Mouse (Mus musculus) large intestine, adult 2 months (tissue): ENCODE results near the gene Hist1h2bf. TPM values are rescaled to one million over a fixed set of nuclear protein-coding genes. Genes with fewer than 3 reads are reported as not detected.
A peak's percentile ranks its signal among the peaks of the same experiment; 100 is the strongest.

Source experiments
- DNase-seq: peaks from one replicate; pipeline ENCODE4 v3.0.0-alpha.2; 2012; ENCODE audit warnings: low read depth, low spot score
- WGBS: fragments of 180-500 bp; shearing (Covaris S2); methylation state at CpG from one replicate; pipeline ENCODE4 v1.1.7; 2018; 5-methylcytosine and 5-hydroxymethylcytosine counted together
- polyA plus RNA-seq: library from polyadenylated mRNA; depleted of rRNA; stranded (reverse); fragments of >200 nt; gene quantifications from 2 replicates; pipeline ENCODE4 v1.2.3, GENCODE M21; 2012; rRNA removed

Hist1h2bf gene
- 9.1 and 18.1 TPM in 2 replicates for polyA plus RNA-seq

DNA sequence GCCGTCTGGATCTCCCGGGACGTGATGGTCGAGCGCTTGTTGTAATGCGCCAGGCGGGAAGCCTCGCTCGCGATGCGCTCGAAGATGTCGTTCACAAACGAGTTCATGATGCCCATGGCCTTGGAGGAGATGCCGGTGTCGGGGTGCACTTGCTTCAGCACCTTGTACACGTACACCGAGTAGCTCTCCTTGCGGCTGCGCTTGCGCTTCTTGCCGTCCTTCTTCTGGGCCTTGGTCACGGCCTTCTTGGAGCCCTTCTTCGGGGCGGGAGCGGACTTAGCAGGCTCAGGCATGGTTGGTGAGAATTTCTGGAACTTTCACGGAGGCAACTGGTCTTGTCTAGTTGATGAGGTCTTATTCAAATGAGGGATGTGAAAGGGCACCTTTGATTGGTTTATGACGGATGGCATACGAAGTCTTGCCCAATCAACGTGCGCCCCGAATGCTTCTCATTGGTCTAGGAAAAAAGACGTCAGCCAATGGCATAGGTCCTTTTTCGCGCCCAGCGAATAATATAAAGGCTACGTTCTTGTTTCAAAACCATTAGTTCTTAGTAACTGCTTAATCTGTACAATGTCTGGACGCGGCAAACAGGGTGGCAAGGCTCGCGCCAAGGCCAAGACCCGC is at the start of gene Hist1h2bf, which contains the start of gene Hist1h2ad:
Gene Hist1h2bf (minus strand): TSS at position 299 of the 627 bp plus-strand sequence.
Gene Hist1h2ad (plus strand): TSS at position 484 of the 627 bp plus-strand sequence.
- peak; percentile 92 for DNase-seq

DNA sequence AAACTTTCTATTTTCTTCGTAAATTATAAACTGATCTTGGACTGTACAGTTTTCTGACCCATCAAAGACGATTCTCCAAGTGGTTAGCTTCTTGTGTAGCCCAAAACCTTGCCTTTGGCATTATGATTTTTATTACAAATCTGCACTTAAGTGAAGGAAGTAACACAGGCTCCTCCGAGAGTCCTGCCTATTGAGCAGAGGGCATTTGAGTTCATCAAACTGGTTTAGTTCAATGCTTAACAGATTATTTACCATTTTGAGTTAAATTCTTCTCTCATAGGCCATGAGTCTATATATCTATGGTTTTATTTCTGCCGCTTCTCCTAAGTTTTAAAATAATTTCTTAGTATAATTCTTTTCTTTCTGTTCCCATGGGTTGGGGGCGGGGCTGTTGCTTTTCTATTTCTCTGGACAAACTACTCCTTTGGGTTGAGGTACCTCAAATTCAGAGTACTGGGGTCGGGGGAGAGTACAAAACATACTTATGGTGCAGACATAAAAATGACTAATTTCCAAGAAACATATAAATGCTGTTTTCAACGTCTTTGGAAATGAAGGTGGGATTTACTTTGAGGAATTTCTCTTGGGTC is 49.0 kb upstream of the Hist1h2bf start:
- peak; percentile 25 for DNase-seq
- 20% methylated on average over 7 of the region's 7 CpGs for WGBS

More for the DNA sequence above, at the start of gene Hist1h2bf, which contains the start of gene Hist1h2ad:
- under 1% methylated on average over 42 of the region's 42 CpGs for WGBS

DNA sequence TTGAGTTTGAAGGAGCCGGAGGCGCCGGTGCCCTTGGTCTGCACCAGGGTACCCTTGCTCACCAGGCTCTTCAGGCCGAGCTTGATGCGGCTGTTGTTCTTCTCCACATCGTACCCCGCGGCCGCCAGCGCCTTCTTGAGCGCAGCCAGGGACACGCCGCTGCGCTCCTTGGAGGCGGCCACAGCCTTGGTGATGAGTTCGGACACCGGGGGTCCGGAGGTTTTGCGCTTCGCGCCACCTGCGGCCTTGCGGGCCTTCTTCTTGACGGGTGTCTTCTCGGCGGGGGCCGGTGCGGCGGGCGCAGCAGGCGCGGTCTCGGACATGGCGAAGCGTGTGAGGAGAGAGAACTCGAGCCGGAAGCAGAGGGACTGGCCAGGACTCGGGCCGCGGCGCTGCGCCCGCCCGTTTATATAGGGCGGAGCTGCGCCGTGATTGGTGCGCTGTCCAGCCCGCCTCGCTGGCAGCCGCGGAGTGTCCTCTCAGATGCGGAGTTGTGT is 48.2 kb upstream of the Hist1h2bf start, which contains the start of gene Hist1h1e:
Gene Hist1h1e (minus strand): TSS at position 384 of the 497 bp plus-strand sequence.
- DNase-seq: peak; percentile 65
- WGBS: under 1% methylated on average over 53 of the region's 53 CpGs

DNA sequence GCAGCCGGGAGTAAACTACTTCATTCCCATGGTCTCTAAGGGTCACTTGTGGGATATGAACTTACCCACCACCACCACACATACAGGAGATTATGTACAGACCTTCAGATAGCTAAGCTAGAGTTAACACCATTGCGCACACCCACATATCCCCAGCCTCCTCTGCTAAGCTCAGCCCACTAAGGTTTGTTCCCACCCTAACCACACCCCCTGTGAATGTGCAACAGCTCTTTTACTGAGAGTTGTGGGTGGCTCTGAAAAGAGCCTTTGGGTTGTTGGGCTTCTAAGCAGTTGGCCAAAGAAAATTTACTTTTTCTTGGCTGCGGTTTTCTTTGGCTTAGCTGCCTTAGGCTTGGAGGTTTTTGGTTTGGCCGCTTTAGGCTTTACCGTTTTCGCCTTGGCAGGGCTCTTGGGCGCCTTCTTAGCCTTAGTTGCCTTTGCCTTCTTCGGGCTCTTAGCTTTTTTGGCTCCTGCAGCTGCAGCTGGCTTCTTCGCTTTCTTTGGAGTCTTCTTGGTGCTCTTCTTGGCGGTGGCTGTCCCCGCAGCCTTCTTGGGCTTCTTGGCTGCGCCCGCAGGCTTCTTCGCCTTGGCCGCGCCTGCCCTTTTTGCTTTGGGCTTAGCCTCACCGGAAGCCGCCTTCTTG is 47.7 kb upstream of the Hist1h2bf start:
- WGBS: under 1% methylated on average over 18 of the region's 18 CpGs
- DNase-seq: peak; percentile 57

DNA sequence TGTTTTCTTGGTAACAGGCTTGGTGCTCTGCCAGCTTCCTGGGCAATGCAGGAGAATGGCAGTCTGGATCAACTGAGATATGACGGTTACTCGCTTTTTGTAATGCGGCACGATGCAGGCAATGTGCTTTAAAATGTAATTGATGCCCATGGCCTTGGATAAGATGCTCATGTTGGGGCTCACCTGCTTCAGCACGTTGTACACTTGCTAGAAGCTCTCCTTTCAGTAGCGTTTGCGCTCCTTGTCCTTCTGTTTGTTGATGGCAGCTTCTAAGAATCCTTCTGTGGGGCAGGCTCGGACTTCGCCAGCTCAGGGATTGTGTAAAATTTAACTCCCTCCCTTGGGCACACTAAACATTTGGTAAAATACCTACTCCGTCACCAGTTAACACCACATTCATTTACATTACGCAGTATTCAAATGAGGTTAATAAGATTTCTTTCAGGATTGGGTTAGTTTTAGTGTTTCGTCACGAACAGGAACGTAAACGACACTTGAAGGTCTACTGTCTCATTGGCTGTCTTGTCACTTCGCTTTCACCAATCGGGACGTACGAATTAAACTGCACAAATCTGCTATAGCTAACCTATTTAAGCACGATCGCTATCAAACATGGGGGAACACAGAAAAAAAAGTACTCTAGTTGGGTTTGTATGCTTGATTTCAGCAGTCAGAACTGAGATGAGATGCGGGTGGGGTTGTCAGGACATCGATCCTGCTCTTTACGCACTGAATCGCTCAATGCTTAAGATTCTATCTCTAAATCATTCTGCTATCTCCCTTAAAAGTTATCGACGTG is 46.9 kb upstream of the Hist1h2bf start, which contains the start of gene Hist1h2be:
Gene Hist1h2be (minus strand): TSS at position 392 of the 799 bp plus-strand sequence.
- DNase-seq: peak; percentile 88
- under 1% methylated on average over 27 of the region's 27 CpGs for WGBS

DNA sequence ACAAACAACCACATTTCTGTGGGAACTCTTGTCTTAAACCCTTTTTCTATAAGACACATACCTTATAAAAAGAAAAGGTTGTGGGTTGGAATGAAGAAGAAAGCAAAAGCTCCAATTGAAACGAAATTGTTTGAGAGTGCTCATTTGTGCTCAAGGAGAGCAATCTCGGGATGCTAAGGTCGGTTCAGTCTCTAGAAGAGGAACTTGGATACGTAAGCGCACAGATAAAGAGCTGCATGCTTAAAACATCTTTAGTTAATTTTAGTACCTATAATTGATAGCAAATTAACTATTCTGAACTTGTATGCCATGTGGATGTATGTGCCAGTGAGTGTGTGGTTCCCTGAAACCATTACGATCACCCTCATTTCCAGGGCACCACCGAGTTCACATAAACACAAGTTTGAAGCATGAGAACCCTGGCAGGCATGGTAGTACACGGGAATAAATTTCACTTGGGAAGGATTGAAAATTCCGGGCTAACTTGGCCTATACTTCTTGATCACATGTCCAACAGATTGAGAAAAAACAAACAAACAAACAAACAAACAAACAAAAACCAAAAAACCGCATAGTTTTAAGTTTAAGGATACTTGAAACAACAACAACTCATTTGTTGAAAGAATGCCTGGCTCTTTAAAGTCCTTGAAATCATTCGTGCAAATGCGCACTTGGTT is 46.2 kb upstream of the Hist1h2bf start:
- no peak for DNase-seq
- WGBS: 28% methylated on average over 12 of the region's 12 CpGs

DNA sequence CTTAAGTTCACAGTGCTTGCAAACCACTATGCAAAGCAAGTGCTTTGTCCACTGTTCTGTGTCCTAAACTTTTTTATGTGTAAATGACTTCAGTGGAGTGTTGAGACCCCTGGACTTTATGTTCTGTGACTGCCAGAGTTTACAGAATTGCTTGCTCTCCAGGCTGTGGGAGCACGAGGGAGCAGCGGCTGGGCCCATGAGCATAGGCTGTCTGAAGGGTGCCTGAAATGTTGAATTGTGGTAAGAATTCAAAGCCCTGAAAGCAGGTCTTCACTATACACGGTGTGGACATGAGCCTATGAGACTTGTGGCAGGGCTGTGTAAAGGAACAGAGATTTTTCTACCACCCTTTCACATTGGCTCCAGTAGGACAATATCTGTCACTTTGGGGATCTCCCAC is 37.6 kb upstream of the Hist1h2bf start:
- 82% methylated on average over 3 of the region's 3 CpGs for WGBS

DNA sequence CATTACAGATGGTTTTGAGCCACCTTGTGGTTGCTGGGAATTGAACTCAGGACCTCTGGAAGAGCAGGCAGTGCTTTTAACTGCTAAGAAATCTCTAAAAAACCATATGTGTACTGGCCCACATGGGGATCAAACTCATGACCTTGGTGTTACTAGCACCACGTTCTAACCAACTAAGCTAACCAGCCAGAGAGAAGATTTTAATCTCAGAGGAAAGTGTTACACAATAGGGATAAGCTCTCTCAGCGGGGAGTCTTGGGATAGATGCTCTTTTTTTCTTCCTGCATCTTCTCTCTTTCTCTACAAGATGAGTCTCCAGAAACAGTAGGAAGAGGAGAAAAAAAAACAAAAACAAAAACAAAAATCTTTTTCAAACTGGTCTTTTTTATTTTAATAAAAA is 36.4 kb upstream of the Hist1h2bf start:
- no peak for DNase-seq
- WGBS: 85% methylated on average over 2 of the region's 2 CpGs

More for the DNA sequence above, 37.6 kb upstream of the Hist1h2bf start:
- no peak for DNase-seq

DNA sequence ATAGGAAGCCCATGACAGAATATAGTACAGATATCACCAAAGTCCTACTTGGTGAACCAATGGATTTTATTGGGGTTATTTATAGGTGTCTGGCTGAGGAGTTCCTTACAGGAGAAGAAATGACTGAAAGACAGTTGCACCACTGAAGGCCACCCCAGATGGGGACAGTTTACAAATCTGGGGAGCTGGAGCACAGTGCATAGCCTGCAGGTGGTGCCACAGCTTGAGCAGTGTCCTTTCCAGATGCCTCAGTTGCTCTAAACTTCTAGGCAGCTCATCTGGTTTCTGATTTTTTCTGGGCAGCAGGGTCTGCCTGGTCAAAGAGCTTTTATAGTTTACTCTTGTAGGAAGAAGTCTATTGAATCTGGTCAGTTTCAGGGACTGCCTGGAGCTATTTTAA is 35.8 kb upstream of the Hist1h2bf start:
- no peak for DNase-seq

DNA sequence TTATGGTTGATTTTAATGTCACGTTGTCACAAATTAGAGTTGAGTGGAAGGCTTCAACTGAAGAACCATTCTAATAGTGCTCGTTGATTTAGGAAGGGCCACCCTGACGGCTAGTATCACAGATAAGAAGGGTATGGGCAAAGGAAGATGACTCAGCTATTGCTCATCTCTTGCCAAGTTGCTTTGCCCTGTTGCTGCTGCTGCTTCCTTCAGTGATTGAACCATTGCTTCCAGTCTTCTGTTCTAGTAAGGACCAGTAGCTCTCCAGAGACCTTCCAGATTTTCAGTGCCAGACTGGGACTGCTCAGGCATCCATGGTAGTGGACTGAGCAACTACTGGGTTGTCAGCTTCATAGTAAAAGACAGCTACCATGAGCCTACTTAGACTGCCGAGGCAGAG is 35.2 kb upstream of the Hist1h2bf start:
- WGBS: 72% methylated on average over 4 of the region's 4 CpGs
- DNase-seq: no peak

DNA sequence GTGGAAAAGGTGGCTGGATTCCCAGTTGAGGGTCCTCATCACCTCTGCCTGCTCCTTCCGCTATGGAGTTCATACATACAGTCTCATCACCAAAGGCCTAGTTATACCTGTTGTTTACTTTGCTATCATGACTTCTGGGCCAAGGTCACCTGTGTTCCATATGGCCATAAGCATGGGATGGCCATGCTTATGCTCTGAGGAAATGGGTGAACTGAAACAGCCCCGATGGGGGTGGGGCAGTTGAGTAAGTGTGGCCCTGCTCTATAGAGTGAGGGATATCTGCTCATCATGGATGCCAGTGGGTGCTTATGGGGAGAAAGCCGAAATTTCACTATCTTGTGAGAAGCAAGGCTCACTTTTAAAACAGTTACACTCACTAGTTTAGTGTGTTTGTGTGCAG is 31.1 kb upstream of the Hist1h2bf start:
- no peak for DNase-seq
- 93% methylated on average over 3 of the region's 3 CpGs for WGBS

DNA sequence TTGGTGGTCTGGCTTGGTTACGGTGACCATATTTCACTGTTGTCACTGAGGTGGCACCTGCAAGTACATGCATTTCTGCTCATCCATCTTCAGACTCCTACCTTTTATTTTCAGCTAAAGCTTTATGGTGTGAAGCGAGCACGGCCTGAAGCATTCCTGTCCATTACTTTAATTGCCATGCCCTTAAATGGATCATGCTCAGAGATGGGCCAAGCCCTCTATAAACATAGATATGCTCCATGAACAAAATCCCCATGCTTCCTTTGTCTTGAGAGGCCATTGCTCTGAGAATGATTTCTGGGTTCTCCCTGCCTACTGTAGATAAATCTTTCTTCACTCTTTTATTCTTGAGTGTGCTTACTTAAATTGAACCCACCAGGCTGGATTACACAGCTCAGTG is 30.5 kb upstream of the Hist1h2bf start:
- WGBS: 69% methylated on average over 3 of the region's 3 CpGs
- no peak for DNase-seq

DNA sequence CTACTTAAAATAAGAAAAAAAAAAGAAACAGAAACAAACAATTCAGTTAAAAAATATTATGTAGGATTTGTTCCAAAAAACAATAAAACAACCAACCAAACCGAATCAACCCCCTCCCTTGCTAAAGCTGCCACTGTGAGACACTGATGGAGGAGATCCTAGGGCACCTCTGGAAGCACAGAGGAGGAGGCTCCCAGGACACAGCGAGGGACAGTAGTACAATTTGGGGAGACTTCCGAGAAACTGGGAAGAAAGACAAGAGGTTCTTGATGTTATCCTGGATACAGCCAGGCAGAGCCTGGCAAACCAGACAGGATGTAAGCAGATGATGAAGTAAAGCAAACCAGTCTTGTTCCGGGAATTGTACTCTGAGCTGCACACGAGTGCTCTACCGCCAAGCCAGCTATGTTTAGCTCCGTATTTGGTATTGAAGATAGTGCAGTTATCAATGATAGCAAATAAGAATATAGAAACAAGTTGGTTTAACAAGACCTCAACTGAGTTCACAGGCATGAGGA is 29.2 kb upstream of the Hist1h2bf start:
- WGBS: 68% methylated on average over 7 of the region's 7 CpGs
- no peak for DNase-seq

DNA sequence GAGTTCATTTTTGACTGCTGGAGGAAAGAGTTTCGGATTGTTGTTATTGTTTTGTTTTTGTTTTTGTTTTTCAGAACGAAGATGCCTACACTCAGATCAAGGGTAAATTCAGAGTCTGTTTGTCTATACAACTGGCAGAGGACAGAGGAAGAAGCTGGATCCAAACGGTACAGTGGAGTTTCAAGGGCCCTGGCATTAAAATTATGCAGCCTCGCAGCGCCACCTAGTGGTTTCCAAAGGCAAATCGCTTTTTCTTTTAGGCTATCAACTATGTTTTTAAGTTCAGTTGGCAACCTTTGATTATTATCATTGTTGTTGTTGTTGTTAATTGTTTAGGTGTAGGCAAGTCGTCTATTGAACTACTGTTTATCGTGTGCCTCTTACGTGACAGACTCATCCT is 24.0 kb upstream of the Hist1h2bf start:
- DNase-seq: peak; percentile 74
- WGBS: 6% methylated on average over 9 of the region's 9 CpGs

DNA sequence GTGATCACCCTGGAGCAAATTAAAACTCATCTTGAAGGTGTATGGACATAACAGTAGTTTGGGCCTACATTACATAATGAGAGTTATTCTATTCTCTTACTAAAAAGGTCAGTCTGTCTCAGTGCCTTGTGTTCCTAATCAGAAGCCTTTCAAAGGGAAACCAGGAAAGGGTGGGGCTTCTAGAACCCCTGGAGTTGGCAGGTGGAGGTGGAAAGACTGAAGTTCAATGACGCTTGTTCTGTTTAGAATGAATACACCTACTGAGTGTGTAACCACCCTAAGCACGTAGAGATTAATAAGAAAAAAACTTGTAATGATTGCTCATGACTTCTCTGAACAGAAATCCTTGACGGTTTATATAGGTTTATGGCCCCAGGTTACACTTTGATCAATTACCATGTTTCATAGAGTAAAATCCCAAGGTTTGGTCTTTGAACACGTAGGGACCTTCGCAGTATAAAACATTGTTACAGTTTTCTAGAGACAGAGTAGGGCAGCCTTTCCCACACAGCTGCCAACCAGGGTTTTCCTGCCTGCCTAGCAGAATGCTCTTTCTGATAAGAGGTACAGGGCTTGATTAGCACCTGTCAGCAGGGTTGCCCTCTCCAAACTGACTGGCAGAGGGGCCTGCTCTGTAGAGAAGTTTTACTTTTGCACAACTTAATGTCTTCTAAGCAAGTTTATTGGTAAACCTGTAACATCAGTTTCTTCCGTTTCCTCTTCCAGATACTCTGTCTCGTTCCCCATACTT is 21.8 kb upstream of the Hist1h2bf start:
- 40% methylated on average over 7 of the region's 7 CpGs for WGBS

DNA sequence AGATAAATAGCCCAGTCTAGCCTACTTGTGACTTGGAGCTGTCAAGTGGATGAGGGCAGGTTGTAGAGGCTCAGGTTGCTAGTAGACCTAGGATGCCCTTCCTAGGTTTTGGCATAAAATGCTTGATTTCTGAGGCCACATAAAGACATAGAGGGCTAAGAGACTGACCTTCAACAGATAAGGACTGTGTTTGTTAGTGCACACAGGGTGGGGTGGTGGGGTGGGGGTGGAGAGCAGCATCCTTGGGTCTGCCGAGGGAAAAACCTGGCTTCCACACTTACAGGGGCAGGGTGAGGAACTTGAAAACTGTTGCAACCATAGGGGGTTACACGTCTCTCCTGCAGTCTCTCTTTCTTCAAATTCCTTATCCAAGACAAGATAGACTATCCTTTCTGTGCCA is 21.2 kb upstream of the Hist1h2bf start:
- no peak for DNase-seq
- 44% methylated on average over 2 of the region's 2 CpGs for WGBS

More for the DNA sequence above, 21.8 kb upstream of the Hist1h2bf start:
- no peak for DNase-seq

DNA sequence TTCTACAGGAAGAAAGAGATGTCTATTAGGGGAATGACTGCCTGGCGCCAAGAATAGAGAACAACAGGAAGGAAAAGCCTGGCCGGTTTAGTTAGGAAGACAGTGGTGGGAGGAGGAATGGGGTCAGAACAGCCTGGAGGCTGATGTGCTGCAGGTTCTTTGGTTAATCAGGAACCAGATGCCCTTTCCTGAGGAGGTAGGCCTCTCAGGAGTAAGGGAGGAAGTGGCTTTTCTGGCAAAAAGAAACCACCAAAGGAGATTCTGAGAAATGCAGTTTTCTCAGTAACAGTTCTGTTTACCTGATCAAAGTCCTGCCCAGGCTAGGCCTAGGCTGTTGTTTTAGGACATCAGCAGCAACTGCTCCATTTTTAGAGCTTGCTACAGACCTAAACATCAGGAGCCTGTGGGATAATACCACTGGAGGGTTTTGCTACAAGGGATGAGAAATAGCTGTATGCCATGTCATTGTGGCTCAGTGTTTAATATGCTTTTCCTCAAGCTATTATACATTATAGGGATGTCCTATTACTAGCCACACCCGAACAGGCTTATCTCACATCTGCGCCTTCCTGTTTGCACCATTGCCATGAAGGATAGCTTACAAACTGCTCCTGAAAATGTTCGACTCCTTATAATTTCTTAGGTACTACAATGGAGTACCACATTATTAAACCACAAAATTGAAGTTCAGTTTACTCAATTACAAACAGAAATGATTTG is 19.2 kb upstream of the Hist1h2bf start:
- 23% methylated on average over 5 of the region's 5 CpGs for WGBS
- no peak for DNase-seq

DNA sequence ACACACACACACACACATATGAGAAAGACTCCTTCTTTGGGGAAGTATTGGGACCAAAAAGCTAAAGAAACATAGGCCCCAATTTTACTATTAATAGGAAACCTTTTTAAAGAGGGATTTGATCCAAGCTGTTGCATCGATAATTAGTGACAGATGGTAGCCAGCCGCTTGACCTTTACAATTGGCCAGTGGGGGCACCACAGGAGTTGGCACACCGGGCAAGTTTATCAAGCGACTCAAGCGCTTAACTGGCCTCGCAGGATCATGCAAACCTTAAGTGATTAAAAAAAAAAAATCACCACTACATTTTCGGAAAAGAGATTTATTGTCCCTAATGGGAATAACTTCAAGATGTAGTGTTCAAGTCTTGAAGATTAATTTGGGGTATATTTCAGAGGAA is 18.6 kb upstream of the Hist1h2bf start:
- DNase-seq: no peak
- 40% methylated on average over 7 of the region's 7 CpGs for WGBS
